Mouse (Mus musculus) intestine, embryonic 15.5 days (tissue): ENCODE data around the gene Plcb3. TPM values are rescaled to one million over a fixed set of nuclear protein-coding genes. Genes with fewer than 3 reads are reported as not detected.
A peak's percentile ranks its signal among the peaks of the same experiment; 100 is the strongest.

Experiments
- ATAC-seq: fragments of 200-750 bp; cut with Nextera tagmentation; 2 replicates; pipeline ENCODE4 v1.8.0; 2017; ENCODE audit warnings: moderate TSS enrichment, moderate library complexity
- H3K27ac ChIP-seq: fragments of 300-500 bp; sonication (generic); 2 replicates; pipeline ENCODE4 v1.5.1; 2015; ENCODE audit warnings: mild to moderate bottlenecking, inconsistent platforms
- H3K27me3 ChIP-seq: fragments of 300-500 bp; sonication (generic); replicated peaks from 2 replicates; pipeline ENCODE4 v1.6.1; 2015; ENCODE audit warnings: inconsistent platforms
- H3K36me3 ChIP-seq: fragments of 300-500 bp; sonication (generic); 2 replicates; pipeline ENCODE4 v1.6.1; 2015; ENCODE audit warnings: inconsistent platforms
- H3K4me1 ChIP-seq: fragments of 300-500 bp; sonication (generic); replicated peaks from 2 replicates; pipeline ENCODE4 v1.6.1; 2015; ENCODE audit warnings: inconsistent platforms
- H3K4me2 ChIP-seq: fragments of 300-500 bp; sonication (generic); replicated peaks from 2 replicates; pipeline ENCODE4 v1.6.1; 2015; ENCODE audit warnings: mild to moderate bottlenecking, inconsistent platforms
- H3K4me3 ChIP-seq: fragments of 300-500 bp; sonication (generic); replicated peaks from 2 replicates; pipeline ENCODE4 v1.5.1; 2015; ENCODE audit warnings: inconsistent platforms
- H3K9ac ChIP-seq: fragments of 300-500 bp; sonication (generic); 2 replicates; pipeline ENCODE4 v1.6.1; 2015; ENCODE audit warnings: inconsistent platforms
- H3K9me3 ChIP-seq: fragments of 300-500 bp; sonication (generic); 2 replicates; pipeline ENCODE4 v1.6.1; 2016; ENCODE audit warnings: inconsistent platforms
- WGBS: fragments of 180-500 bp; shearing (Covaris S2); methylation state at CpG from one replicate; pipeline ENCODE4 v1.1.7; 2015; 5-methylcytosine and 5-hydroxymethylcytosine counted together
- polyA plus RNA-seq: library from polyadenylated mRNA; unstranded; fragments of >200 nt; fragmentation: Nextera tagmentation; extraction: Ambion mirVana; gene quantifications from 2 replicates; pipeline ENCODE4 v1.2.1, GENCODE M21; 2015

Gene Plcb3
- polyA plus RNA-seq, 1 experiment from 2014 or later, result 187 TPM

- Histone ChIP-seq H3K36me3 (peaks cover 14% of the 10 kb centered on the region), H3K27ac (peak within 1 kb of the TSS; percentile 92), H3K27me3 (no peaks in the 10 kb centered on the region), H3K9me3 (no peaks in the 10 kb centered on the region), H3K4me1 (peaks cover 23% of the 10 kb centered on the region), H3K9ac (peak within 1 kb of the TSS; percentile 91), H3K4me2 (peak within 1 kb of the TSS; percentile 87), H3K4me3 (peak within 1 kb of the TSS; percentile 94)
- peak; percentile 73 for ATAC-seq
- under 1% methylated on average over 78 of the region's 85 CpGs for WGBS
These were observed 11.0 kb upstream of the Plcb3 start, which contains the start of gene Vegfb for GRCm38 (mm10) chr19:6987061-6987903. TSS of gene Vegfb (minus strand) at chr19:6987651.

GRCm38 (mm10) chr19:6985951-6986708, 9.9 kb upstream of the Plcb3 start:
- Histone ChIP-seq H3K4me3 (peak overlapping the region; percentile 94), H3K9ac (peak overlapping the region; percentile 91), H3K9me3 (no peaks in the 10 kb centered on the region), H3K27me3 (no peaks in the 10 kb centered on the region), H3K27ac (0 out of 2 replicates have a peak overlapping the region, but pooled peaks have one; percentile 92), H3K4me1 (peaks cover 23% of the 10 kb centered on the region), H3K4me2 (peak overlapping the region; percentile 87), H3K36me3 (peaks cover 17% of the 10 kb centered on the region)
- 75% methylated on average over 10 of the region's 10 CpGs for WGBS
- no peak for ATAC-seq

GRCm38 (mm10) chr19:6985300-6985699, 9.0 kb upstream of the Plcb3 start:
- no peak overlapping the region for H3K27ac ChIP-seq
- no peak for ATAC-seq
- H3K36me3 ChIP-seq, result peaks cover 17% of the 10 kb centered on the region
- 0 out of 2 replicates have a peak overlapping the region, but pooled peaks have one; percentile 14 for H3K4me2 ChIP-seq
- H3K9ac ChIP-seq, result no peak overlapping the region
- peaks cover 23% of the 10 kb centered on the region for H3K4me1 ChIP-seq
- no peaks in the 10 kb centered on the region for H3K9me3 ChIP-seq
- no peak overlapping the region; the same call in 1 of the 2 replicates for H3K4me3 ChIP-seq
- H3K27me3 ChIP-seq, result no peaks in the 10 kb centered on the region
- WGBS, result 82% methylated on average over 19 of the region's 19 CpGs

- no peak overlapping the region for H3K4me3 ChIP-seq
- peaks cover 17% of the 10 kb centered on the region for H3K36me3 ChIP-seq
- H3K27me3 ChIP-seq, result no peaks in the 10 kb centered on the region
- H3K4me2 ChIP-seq, result no peak overlapping the region
- WGBS, result 93% methylated on average over 5 of the region's 5 CpGs
- H3K9ac ChIP-seq, result no peak overlapping the region
- peaks cover 31% of the 10 kb centered on the region for H3K4me1 ChIP-seq
- H3K27ac ChIP-seq, result no peak overlapping the region
- no peak for ATAC-seq
- H3K9me3 ChIP-seq, result no peaks in the 10 kb centered on the region
These were observed 7.4 kb upstream of the Plcb3 start for GRCm38 (mm10) chr19:6983621-6984020.

- ATAC-seq, result no peak
- no peak overlapping the region for H3K4me3 ChIP-seq
These were observed 5.2 kb upstream of the Plcb3 start for GRCm38 (mm10) chr19:6981465-6981864.

GRCm38 (mm10) chr19:6980381-6981093, 4.3 kb upstream of the Plcb3 start, which contains the start of gene Fkbp2:
TSS of gene Fkbp2 (minus strand) at chr19:6980501.
- H3K36me3 ChIP-seq, result peaks cover 27% of the 10 kb centered on the region
- H3K9ac ChIP-seq, result peak within 1 kb of the TSS; percentile 89
- peaks cover 38% of the 10 kb centered on the region for H3K4me1 ChIP-seq
- H3K27me3 ChIP-seq, result no peaks in the 10 kb centered on the region
- H3K9me3 ChIP-seq, result no peaks in the 10 kb centered on the region
- under 1% methylated on average over 38 of the region's 38 CpGs for WGBS
- H3K4me3 ChIP-seq, result peak within 1 kb of the TSS; percentile 77
- ATAC-seq, result peak; percentile 89
- peak within 1 kb of the TSS; percentile 87 for H3K4me2 ChIP-seq
- peak within 1 kb of the TSS; percentile 90 for H3K27ac ChIP-seq

More at GRCm38 (mm10) chr19:6981465-6981864, 5.2 kb upstream of the Plcb3 start:
- H3K4me2 ChIP-seq, result peak overlapping the region; percentile 87
- 86% methylated on average over 4 of the region's 4 CpGs for WGBS
- no peak overlapping the region for H3K9ac ChIP-seq
- peaks cover 28% of the 10 kb centered on the region for H3K36me3 ChIP-seq
- H3K4me1 ChIP-seq, result peaks cover 42% of the 10 kb centered on the region
- H3K27me3 ChIP-seq, result no peaks in the 10 kb centered on the region
- no peak overlapping the region for H3K27ac ChIP-seq
- H3K9me3 ChIP-seq, result no peaks in the 10 kb centered on the region

- Histone ChIP-seq H3K9me3 (no peaks in the 10 kb centered on the region), H3K4me1 (peaks cover 34% of the 10 kb centered on the region), H3K4me2 (peak overlapping the region; percentile 87), H3K4me3 (peak overlapping the region; percentile 77), H3K36me3 (peaks cover 19% of the 10 kb centered on the region), H3K27me3 (no peaks in the 10 kb centered on the region), H3K9ac (peak overlapping the region; percentile 89), H3K27ac (peak overlapping the region; percentile 90)
- under 1% methylated on average over 58 of the region's 59 CpGs for whole genome bisulfite sequencing
- peak; percentile 90 for ATAC-seq
These were observed 3.5 kb upstream of the Plcb3 start for GRCm38 (mm10) chr19:6979486-6980380.

GRCm38 (mm10) chr19:6979001-6979479, 2.8 kb upstream of the Plcb3 start:
- H3K9me3 ChIP-seq, result no peaks in the 10 kb centered on the region
- WGBS, result 8% methylated on average over 11 of the region's 11 CpGs

GRCm38 (mm10) chr19:6978639-6978974, 2.3 kb upstream of the Plcb3 start:
- H3K4me2 ChIP-seq, result peak overlapping the region; percentile 87
- H3K4me1 ChIP-seq, result peaks cover 39% of the 10 kb centered on the region
- H3K27me3 ChIP-seq, result no peaks in the 10 kb centered on the region
- ATAC-seq, result no peak
- H3K27ac ChIP-seq, result peak overlapping the region; percentile 0; the same call in 1 of the 2 replicates
- H3K4me3 ChIP-seq, result peak overlapping the region; percentile 77
- H3K9me3 ChIP-seq, result no peaks in the 10 kb centered on the region
- 29% methylated on average over 3 of the region's 3 CpGs for WGBS
- peaks cover 18% of the 10 kb centered on the region; the same call in 1 of the 2 replicates for H3K36me3 ChIP-seq
- H3K9ac ChIP-seq, result peak overlapping the region; percentile 89

More at GRCm38 (mm10) chr19:6979001-6979479, 2.8 kb upstream of the Plcb3 start:
- Histone ChIP-seq H3K9ac (peak overlapping the region; percentile 89), H3K27me3 (no peaks in the 10 kb centered on the region), H3K4me2 (peak overlapping the region; percentile 87), H3K36me3 (peaks cover 18% of the 10 kb centered on the region; the same call in 1 of the 2 replicates), H3K4me3 (peak overlapping the region; percentile 77), H3K4me1 (peaks cover 35% of the 10 kb centered on the region), H3K27ac (peak overlapping the region; percentile 90)
- ATAC-seq, result no peak

- Histone ChIP-seq H3K27me3 (no peaks in the 10 kb centered on the region), H3K4me3 (no peak overlapping the region; the same call in 1 of the 2 replicates), H3K9me3 (no peaks in the 10 kb centered on the region), H3K4me1 (peaks cover 39% of the 10 kb centered on the region), H3K9ac (peak overlapping the region; percentile 89; the same call in 1 of the 2 replicates), H3K4me2 (peak overlapping the region; percentile 87), H3K27ac (peak overlapping the region; percentile 0; the same call in 1 of the 2 replicates), H3K36me3 (peaks cover 18% of the 10 kb centered on the region; the same call in 1 of the 2 replicates)
- WGBS, result 78% methylated on average over 13 of the region's 13 CpGs
- ATAC-seq, result no peak
These were observed 1.7 kb upstream of the Plcb3 start for GRCm38 (mm10) chr19:6977759-6978638.
